Mouse (Mus musculus): ENCODE measurements around the gene Coro1b.
A peak's percentile ranks its signal among the peaks of the same experiment; 100 is the strongest.

Coro1b gene

DNA sequence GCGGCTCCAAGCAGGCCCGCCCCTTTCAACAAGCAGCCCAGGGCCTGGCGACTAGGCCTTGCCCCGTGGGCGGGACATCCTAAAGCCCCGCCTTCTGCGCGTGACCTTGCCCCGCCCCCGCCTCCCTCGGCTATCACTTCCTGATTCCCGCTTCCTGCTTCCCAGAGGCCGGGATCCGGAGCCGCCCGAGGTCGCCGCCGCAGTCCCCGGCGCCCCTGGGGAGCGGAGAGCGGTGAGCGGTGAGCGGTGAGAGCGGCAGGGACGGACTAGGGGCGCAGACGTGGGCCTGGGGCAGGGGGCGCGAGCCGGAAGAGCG lies at the start of gene Coro1b:
Gene Coro1b, plus strand, starts transcription at position 129 of the 316 bp plus-strand sequence.
- DNase-seq (ENCODE audit: low spot score), result peak; percentile 93

- DNase-seq (ENCODE audit: low spot score), result peak; percentile 82
Measured at GRCm38 (mm10) chr19:4099056-4099455, 49.4 kb upstream of the Coro1b start.

DNA sequence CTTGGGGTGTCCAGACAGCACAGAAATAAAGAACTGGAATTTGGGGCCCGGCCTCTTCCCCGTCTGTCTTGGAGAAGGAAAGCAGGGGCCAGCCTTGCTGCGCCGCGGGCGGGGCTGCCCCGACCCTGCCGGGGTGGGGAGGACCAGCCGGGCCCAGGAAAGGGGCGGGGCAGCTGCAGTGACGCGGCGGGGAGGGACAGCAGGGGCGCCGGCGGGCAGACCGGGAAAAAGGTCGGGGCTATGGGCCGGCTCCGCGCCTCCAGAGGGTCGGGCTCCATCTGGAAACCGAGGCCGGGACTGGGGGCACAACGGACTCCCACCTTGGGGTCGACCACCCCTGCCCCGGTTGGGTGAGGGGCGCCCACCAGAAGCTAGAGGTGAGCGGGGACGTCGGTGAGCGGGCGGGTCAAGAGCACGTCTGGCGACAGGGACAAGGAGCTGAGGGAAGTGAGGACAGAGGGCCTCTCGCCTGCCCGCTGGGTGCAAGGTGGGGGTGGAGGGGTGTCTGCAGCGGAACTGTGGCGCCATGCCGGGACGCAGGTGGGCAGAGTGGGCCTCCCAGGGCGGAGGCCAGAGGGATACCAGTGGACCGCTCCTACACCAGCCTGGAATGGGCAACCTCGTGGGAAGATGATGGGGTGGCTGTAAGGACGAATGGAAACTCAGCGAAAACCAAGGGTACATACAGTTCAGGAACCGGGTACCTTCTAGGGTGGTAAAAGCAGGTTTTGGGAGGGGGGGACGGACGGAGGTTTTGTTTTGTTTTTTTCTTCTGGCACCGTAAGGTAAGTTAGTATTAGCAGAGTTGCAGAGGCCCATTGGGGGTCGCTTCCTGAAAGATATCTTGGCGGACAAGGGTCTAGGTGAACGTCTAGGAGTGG lies 48.3 kb upstream of the Coro1b start, which contains the start of gene Pitpnm1:
Gene Pitpnm1, plus strand, starts transcription at position 162 of the 881 bp plus-strand sequence.
- no peak for DNase-seq (ENCODE audit: low spot score)

DNA sequence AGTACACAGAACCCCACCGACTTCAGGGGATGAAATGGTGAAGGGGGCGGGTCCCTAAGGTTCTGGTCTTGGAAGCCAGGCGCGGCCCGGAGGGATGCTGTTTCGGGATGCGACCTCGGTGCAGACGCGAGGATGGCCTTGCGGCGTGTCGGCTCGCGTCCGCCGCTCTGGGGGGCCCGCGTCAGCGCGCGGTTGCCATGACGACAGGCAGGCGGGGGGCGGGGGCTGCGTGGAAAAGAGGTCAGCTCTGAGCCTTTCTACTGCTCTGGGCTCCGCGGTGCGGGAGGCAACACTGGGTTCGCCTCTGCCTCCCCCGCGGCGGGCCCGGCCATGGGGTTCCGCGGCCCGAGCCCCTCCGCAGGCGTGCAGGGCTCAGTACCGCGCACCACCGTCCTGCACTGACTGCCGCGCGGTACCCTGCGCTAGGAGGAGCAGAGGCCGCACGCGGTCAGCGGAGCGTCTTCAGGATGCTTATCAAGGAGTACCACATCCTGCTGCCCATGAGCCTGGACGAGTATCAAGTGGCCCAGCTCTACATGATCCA lies 47.6 kb upstream of the Coro1b start:
- DNase-seq (ENCODE audit: low spot score), result peak; percentile 68

GRCm38 (mm10) chr19:4101466-4101865 lies 47.0 kb upstream of the Coro1b start:
- DNase-seq (ENCODE audit: low spot score), result no peak

DNA sequence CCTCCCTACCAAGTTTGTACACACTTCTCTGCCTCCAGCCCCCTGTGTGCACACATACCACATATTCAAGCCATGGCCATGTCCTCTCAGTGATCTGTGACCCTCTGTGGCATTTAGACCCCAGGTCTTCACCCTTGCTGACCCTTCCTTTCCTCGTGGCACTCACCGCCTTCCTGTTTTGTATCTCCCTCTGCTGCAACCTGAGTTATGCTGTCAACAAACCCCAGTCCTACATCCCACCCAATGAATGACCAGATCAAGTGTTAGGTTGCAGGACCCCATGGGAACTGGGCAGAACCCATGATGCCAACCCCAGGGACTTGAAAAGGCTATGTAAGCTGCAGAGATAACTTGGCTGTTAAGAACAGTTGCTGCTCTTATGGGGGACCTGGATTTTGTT lies 46.4 kb upstream of the Coro1b start:
- DNase-seq (ENCODE audit: low spot score), result no peak

DNA sequence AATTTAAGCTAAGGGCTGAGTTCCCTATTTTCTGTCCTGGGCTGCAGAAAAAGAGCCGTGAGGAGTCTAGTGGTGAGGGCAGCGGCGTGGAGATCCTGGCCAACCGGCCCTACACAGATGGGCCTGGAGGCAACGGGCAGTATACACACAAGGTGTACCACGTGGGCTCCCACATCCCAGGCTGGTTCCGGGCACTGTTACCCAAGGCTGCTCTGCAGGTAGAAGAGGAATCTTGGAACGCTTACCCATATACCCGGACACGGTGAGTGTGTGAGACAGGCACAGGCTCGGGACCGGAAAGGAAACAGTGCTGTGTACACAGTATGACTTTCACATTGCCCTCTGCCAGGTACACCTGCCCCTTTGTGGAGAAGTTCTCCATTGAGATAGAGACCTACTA lies 45.8 kb upstream of the Coro1b start:
- DNase-seq (ENCODE audit: low spot score), result no peak

DNA sequence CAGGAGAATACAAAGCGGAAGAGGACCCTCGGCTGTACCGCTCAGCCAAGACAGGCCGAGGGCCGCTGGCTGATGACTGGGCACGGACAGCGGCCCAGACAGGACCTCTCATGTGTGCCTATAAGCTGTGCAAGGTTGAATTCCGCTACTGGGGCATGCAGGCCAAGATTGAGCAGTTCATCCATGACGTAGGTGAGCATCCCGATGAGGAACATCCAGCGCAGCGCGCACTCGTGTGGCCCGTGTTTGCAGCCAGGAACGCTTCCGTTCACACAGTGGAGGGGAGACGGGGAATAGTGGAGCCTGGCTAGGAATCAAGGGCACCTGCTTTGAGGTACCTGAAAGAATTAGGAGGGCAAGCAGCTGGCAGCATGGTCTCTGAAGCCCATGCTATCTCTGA lies 45.1 kb upstream of the Coro1b start:
- DNase-seq (ENCODE audit: low spot score), result no peak

DNA sequence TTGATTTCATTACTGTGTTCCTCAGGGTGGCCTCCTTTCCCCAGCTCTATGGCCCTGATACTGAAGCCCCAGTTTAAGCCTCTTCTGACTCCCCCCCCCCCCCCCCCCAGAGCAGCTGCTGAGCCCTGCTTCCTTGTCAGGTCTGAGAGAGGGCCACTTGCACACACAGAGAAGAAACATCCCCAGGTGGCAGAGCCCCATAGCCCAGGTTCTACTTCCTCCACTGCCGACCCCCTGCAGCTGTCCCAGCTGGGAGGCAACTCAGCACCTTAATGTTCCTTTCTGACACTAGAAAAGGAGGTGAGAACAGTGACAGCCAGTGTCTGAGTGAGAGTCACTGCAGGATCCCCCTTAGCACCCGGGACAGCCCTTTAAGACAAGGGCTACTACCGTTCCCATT lies 44.6 kb upstream of the Coro1b start:
- DNase-seq (ENCODE audit: low spot score), result no peak

DNA sequence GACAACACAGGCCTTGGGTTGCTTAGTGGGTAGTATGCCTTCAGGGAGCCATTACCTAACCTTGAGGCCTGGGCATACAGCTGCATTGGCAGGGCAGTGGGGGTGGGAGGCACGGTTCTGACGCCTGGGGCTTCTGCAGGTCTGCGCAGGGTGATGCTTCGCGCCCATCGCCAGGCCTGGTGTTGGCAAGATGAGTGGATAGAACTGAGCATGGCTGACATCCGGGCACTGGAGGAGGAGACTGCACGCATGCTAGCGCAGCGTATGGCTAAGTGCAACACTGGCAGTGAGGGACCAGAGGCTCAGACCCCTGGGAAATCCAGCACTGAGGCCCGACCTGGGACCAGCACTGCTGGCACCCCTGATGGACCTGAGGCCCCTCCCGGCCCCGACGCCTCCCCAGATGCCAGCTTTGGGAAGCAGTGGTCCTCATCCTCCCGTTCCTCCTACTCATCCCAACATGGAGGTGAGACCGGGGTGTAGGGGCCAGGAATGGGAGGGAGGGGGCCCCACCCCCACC lies 43.7 kb upstream of the Coro1b start:
- DNase-seq (ENCODE audit: low spot score), result no peak

DNA sequence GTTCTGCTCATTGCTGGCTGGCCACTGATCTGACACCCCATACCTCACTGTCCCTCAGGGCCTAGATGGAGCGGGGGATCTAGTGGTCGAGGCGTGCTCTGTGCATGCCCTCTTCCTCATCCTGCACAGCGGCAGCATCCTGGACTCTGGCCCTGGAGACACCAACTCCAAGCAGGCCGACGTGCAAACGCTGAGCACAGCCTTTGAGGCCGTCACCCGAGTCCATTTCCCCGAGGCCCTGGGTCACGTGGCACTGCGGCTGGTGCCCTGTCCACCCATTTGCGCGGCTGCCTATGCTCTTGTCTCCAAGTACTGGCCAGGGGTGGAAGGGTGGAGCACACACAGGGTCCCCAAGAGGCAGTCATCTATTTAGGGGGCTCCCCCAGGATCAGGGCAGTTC lies 41.8 kb upstream of the Coro1b start:
- DNase-seq (ENCODE audit: low spot score), result no peak

DNA sequence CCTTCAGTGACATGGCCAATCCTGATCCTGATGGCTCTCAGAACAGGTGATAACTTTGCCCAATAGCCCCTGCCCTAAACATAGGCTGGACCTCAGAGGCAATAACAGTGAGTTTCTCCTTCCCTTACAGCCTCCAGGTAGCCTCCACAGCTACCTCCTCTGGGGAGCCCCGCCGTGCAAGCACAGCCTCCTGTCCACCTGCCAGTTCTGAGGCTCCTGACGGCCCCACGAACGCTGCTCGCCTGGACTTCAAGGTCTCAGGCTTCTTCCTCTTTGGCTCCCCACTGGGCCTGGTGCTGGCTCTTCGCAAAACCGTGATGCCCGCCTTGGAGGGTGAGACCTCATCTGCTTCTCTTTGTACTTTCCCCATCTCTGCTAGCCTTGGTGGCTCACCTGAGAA lies 39.9 kb upstream of the Coro1b start:
- DNase-seq (ENCODE audit: low spot score), result no peak

- DNase-seq (ENCODE audit: low spot score), result no peak
Measured at GRCm38 (mm10) chr19:4112063-4112960, 36.1 kb upstream of the Coro1b start.

GRCm38 (mm10) chr19:4113186-4113805 lies 35.1 kb upstream of the Coro1b start:
- peak; percentile 64 for DNase-seq (ENCODE audit: low spot score)

DNA sequence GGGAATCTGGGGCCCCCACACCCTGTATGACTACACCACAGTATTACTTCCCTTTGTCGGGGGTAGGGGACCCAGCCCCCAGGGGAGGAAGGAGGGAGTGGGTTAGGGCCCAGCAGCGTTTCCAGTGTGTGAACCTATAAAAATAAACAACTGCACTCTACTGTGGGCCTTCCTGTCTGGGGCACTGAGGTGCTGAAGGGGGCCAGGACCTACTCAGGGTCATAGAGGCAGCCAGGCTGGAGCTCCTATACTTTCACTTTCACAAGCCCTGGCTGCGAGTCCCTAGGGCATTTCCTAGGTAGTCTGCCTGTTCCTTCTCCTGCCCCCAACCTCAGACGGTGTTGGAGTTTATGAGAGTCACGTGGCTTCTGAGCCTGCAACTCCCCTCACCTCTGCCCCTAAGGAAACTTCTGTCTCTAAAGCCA lies 34.6 kb upstream of the Coro1b start:
- DNase-seq (ENCODE audit: low spot score), result no peak

GRCm38 (mm10) chr19:4114551-4114950 lies 33.9 kb upstream of the Coro1b start:
- no peak for DNase-seq (ENCODE audit: low spot score)

GRCm38 (mm10) chr19:4115144-4115543 lies 33.3 kb upstream of the Coro1b start:
- no peak for DNase-seq (ENCODE audit: low spot score)

DNA sequence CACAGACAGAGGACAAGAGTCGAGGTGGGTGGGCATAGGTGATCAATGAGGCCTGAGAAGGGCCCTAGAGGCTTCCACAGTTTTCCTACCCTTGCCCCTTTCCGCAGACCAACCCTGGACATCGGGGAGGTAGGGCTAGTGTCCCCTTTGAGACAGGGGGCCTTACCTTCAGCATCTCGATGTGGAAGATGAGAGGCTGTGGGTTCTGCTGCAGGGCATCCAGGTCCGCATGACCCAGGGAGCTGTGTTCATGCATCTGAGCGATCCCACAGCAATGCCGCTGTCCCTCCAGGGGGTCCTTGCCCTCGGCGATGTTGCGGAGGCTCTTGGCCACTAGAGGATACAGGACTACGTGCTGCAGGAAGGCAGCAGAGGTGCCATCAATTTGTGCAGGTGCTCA lies 32.6 kb upstream of the Coro1b start:
- DNase-seq (ENCODE audit: low spot score), result no peak

DNA sequence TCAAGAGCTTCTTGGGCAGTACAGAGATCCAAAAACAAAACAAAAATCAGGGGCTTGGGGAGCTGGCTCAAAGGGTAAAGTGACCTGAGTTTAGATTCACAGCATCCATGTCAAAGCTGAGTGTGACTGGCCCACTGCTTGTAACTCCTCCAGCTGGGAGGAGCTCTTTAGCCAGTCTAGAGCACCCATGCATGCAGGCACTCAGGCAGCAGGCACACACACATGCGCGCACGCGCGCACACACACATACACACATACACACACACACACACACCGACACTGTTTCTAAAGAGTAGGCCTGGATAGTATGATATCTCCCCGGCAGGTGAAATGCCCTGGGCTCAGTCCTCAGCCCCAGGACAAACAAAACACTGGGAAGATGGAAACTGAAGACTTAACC lies 31.4 kb upstream of the Coro1b start:
- DNase-seq (ENCODE audit: low spot score), result no peak

DNA sequence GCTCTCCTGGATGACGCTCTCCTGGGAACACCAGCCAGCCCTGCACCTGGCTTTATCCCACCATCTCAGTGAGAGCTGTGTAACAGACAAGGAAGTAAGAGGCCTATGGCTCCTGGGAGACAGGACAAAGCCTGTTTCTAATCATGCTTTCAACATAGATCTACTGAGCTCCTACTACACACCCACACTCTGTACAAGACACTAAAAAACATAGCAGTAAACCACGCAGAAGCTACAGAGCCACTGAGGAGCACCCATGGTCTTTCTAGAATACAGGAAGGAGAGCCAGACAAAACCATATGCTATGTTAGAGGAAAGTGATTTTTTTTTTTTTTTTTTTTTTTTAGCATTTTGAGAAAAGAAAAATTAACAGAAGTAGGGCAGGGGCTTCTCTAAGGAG lies 30.1 kb upstream of the Coro1b start:
- DNase-seq (ENCODE audit: low spot score), result no peak

- DNase-seq (ENCODE audit: low spot score), result no peak
Measured at GRCm38 (mm10) chr19:4119716-4120487, 28.5 kb upstream of the Coro1b start.
